Mouse (Mus musculus) small intestine, adult 2 months (tissue): Measurements from ENCODE around the gene Edc3.

ENCODE experiments used
- CTCF ChIP-seq: fragments of 200-500 bp; IDR thresholded peaks from 2 replicates; pipeline ENCODE4 v1.5.1; 2012; ENCODE audit warnings: low read depth, mild to moderate bottlenecking, control low read depth, inconsistent platforms, low read length, moderate library complexity, mixed read lengths; ENCODE audit not compliant: insufficient replicate concordance, insufficient read length; ENCODE audit errors: extremely low read depth
- POLR2A ChIP-seq: fragments of 200-500 bp; IDR thresholded peaks from 2 replicates; pipeline ENCODE4 v1.6.1; 2012; ENCODE audit warnings: low read depth, mild to moderate bottlenecking, control low read depth, inconsistent platforms, low read length, moderate library complexity

- no peak for TF ChIP-seq CTCF
- no peak for TF ChIP-seq POLR2A
Observed at GRCm38 (mm10) chr9:57668277-57668676, 40.1 kb upstream of the Edc3 start.
